ENCODE assay signal across 26 mouse cellular contexts in the genomic region with DNA sequence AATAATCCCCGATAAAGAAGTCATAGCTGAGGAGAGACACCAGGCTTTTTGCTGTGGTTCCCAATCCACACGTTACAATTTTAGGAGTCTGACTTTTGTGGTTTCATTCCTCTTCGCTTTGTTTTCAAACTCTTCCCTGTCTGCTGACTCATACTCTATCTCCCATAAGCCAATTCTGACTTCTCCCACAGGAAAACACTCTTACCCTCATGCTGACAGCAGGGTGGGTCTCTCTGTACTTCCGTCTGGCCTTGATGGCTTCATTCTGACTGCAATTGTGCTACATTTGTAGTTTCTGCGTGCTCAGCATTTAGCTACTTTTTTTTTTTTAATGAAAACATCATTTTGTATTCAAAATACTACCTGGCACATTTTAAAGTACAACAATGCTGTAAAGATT.
DNase-seq lines count a peak whose midpoint lies in the region; ATAC-seq and TF ChIP-seq lines count a peak whose summit lies in the region.
"Had no signal": no experiment of that assay in that cellular context is flagged by ENCODE, and none has a peak within 500 bp of the region (broad histone marks: within the 10 kb centered on the region; RNA-seq: fewer than 3 reads in every experiment).

No protein-coding gene starts in this region.

- no peak overlapping the region for H3K9ac ChIP-seq in heart, embryonic 11.5 days (ENCODE audit: low read depth, low read length)
- no peak overlapping the region for H3K9ac ChIP-seq in kidney, embryonic 15.5 days
- H3K9ac ChIP-seq: embryonic facial prominence, embryonic 12.5 days; embryonic facial prominence, embryonic 15.5 days; forebrain, postnatal 0 days; hindbrain, embryonic 14.5 days had no signal

- H3K9me3 ChIP-seq in heart, embryonic 11.5 days (replicated peaks; ENCODE audit: control insufficient read depth, low read length) = no peaks in the 10 kb centered on the region
- H3K9me3 ChIP-seq in kidney, embryonic 15.5 days (replicated peaks) = no peaks in the 10 kb centered on the region
- H3K9me3 ChIP-seq: embryonic facial prominence, embryonic 12.5 days; embryonic facial prominence, embryonic 15.5 days had no signal

- no peak overlapping the region for H3K4me2 ChIP-seq in heart, embryonic 11.5 days
- no peak overlapping the region for H3K4me2 ChIP-seq in kidney, embryonic 15.5 days
- H3K4me2 ChIP-seq: embryonic facial prominence, embryonic 12.5 days; embryonic facial prominence, embryonic 15.5 days; hindbrain, embryonic 14.5 days had no signal

- intact Hi-C loops in gastrocnemius, adult 2 months (cut with DNase I) = no loop called here
- intact Hi-C loops in gastrocnemius, postnatal 36 days (cut with DNase I) = no loop called here

- no peak for TF ChIP-seq CTCF in gastrocnemius, adult 2 months (IDR thresholded peaks at IDR 0.05)

- 67% methylated on average over 5 of the region's 5 CpGs for WGBS in heart, embryonic 11.5 days (ENCODE audit: insufficient replicate concordance)
- 81% methylated on average over 5 of the region's 5 CpGs for WGBS in kidney, embryonic 15.5 days

- H3K27ac ChIP-seq in gastrocnemius, adult 2 months = peak overlapping the region; percentile 53
- H3K27ac ChIP-seq in heart, embryonic 11.5 days (ENCODE audit: low read depth, low read length) = no peak overlapping the region
- no peak overlapping the region for H3K27ac ChIP-seq in kidney, embryonic 15.5 days
- H3K27ac ChIP-seq: embryonic facial prominence, embryonic 12.5 days; embryonic facial prominence, embryonic 15.5 days; heart, adult 2 months; hindbrain, embryonic 14.5 days; hindbrain, postnatal 0 days had no signal

- H3K27me3 ChIP-seq in heart, embryonic 11.5 days (ENCODE audit: control insufficient read depth, insufficient read depth, low read length) = no peaks in the 10 kb centered on the region
- no peaks in the 10 kb centered on the region for H3K27me3 ChIP-seq in kidney, embryonic 15.5 days
- H3K27me3 ChIP-seq: embryonic facial prominence, embryonic 12.5 days; embryonic facial prominence, embryonic 15.5 days had no signal

- ATAC-seq in heart, embryonic 11.5 days (replicated peaks; ENCODE audit: insufficient number of reproducible peaks, low FRiP score, low TSS enrichment) = no peak
- ATAC-seq in kidney, embryonic 15.5 days (replicated peaks; ENCODE audit: low FRiP score) = no peak
- ATAC-seq: activated CD4-positive, CD25-positive, alpha-beta regulatory T cell, adult 4 months; forebrain, embryonic 14.5 days; forebrain, postnatal 0 days; hindbrain, postnatal 0 days; inflammation-experienced regulatory T-cells, adult 6 months; intestine, embryonic 16.5 days had no signal

- no peaks in the 10 kb centered on the region for H3K4me1 ChIP-seq in heart, embryonic 11.5 days (ENCODE audit: control insufficient read depth, insufficient read depth, low read length)
- H3K4me1 ChIP-seq in kidney, embryonic 15.5 days = no peaks in the 10 kb centered on the region
- H3K4me1 ChIP-seq: embryonic facial prominence, embryonic 12.5 days; embryonic facial prominence, embryonic 15.5 days had no signal

- H3K36me3 ChIP-seq in heart, embryonic 11.5 days (ENCODE audit: control insufficient read depth, insufficient read depth, low read length) = no peaks in the 10 kb centered on the region
- no peaks in the 10 kb centered on the region for H3K36me3 ChIP-seq in kidney, embryonic 15.5 days
- H3K36me3 ChIP-seq: embryonic facial prominence, embryonic 12.5 days; embryonic facial prominence, embryonic 15.5 days had no signal

- H3K4me3 ChIP-seq in gastrocnemius, adult 2 months = no peak overlapping the region
- H3K4me3 ChIP-seq in heart, embryonic 11.5 days (ENCODE audit: low read depth, low read length) = no peak overlapping the region
- no peak overlapping the region for H3K4me3 ChIP-seq in kidney, embryonic 15.5 days (replicated peaks)
- H3K4me3 ChIP-seq: embryonic facial prominence, embryonic 12.5 days; embryonic facial prominence, embryonic 15.5 days; heart, adult 2 months had no signal

- no peak for DNase-seq in gastrocnemius, adult 2 months
- no peak for DNase-seq in gastrocnemius, postnatal 36 days
- DNase-seq in heart, adult 8-10 months (ENCODE audit: low spot score) = peak; percentile 24
- peak; percentile 14 for DNase-seq in 3T3-L1 (ENCODE audit: low read depth, low spot score)
- DNase-seq in brain, adult 2 months (ENCODE audit: low read depth, low spot score) = peak; percentile 43
- DNase-seq in ovary, postnatal 14 days (ENCODE audit: low spot score) = no peak
- DNase-seq: adrenal gland, adult 8-10 months; adrenal gland, postnatal 25 days; cerebellum, adult 18-20 months; cerebellum, adult 9-10 months; cerebellum, postnatal 14 days; forebrain, postnatal 0 days; gastrocnemius, postnatal 25 days; heart, postnatal 4 days; kidney, adult 18-20 months had no signal

Comparison
In these comparisons a context has a peak if more than half of its experiments do, and no peak if none do; other contexts are left out.
1. DNase-seq: peak in heart, adult 8-10 months (single experiment), 3T3-L1 (single experiment) and brain, adult 2 months (single experiment); none in gastrocnemius, adult 2 months (single experiment), gastrocnemius, postnatal 36 days (0 of 2) and ovary, postnatal 14 days (single experiment).